Mouse (Mus musculus) cerebellum, adult 9-10 months (tissue): ENCODE measurements at regions not wholly inside any gene's neighbourhood (a gene's known extent, or its start where the extent isn't known, plus 50 kb on each side); places are given as distances from the start of the nearest gene placed in this dataset.

Experiments used
- DNase-seq: peaks from one replicate; pipeline ENCODE4 v3.0.0; 2022

DNA sequence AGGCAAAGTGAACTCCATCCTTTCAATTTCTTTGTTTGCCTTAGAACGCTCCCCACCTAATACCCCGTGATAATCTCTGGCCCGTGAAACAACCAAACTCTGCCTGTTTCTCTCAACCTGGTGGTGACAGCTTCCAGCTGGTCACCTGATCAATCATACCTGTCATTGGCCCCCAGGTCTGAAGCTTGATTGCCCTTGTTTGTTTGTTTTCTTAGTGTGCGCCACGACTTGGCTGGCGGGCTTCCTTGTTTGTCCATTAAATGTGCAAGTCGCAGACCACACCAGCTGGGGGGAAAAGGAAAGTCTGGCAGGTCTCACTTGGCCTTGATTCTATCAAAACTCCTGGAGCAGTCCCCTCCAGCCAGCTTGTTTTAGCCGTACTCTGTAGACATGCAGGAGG lies 666.1 kb downstream of the Kcnj2 start:
- DNase-seq, result no peak

DNA sequence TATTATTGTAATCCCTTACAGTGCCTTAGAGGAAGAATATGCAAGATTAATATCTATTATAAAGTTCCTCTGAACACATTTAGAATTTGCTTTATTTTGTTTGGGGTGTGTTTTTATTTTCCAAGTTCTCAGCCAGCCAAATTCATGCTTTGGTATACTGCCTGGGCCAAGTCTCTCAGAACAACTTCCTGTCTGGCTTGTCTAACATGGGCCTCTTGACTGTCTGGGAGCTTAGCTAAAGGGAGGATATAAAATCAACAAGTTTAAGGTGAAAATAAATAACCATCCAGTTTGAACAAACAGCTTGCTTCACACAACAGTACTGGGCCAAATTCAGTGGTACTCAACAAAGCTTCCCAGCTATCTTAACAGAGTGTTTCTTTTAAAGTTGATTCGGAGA lies 669.5 kb downstream of the Kcnj2 start:
- DNase-seq, result no peak

DNA sequence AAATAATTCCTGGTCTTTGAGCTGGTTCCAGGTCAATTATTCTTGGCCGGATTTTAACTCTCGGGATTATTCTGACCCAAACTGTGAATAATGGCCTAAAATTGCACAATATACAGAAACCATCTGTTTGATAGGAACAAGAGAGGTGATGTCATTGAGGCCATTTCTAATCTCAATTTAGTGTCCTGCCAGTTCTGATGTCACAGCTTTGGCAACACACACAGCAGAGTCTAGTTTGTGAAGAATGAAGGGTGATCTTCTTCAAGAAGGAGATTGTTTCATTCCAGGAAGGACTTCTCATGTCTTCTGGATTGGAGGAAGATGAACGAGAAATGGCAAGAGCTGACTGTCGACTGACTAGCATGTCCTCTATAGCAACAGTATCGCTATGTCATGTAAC lies 670.0 kb downstream of the Kcnj2 start:
- no peak for DNase-seq

DNA sequence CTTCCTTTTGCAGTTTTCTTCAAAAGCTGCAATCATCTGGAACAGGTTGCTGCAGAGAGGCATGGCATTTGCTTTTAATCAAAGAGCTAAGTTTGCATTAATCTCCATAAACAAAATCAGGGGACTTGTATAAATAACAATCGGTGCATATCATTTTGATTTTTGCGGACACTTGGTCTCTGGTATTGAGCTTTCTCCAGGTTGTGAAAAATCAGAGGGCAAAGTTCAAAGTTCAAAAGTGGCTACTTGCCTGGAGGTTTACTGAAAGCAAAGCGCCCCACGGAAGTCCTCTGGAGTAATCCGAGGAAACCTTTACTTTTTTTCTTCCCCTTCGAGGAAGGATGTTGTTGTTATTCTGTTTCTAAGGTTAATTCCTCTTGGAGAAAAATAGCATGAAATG lies 677.4 kb downstream of the Kcnj2 start:
- no peak for DNase-seq

DNA sequence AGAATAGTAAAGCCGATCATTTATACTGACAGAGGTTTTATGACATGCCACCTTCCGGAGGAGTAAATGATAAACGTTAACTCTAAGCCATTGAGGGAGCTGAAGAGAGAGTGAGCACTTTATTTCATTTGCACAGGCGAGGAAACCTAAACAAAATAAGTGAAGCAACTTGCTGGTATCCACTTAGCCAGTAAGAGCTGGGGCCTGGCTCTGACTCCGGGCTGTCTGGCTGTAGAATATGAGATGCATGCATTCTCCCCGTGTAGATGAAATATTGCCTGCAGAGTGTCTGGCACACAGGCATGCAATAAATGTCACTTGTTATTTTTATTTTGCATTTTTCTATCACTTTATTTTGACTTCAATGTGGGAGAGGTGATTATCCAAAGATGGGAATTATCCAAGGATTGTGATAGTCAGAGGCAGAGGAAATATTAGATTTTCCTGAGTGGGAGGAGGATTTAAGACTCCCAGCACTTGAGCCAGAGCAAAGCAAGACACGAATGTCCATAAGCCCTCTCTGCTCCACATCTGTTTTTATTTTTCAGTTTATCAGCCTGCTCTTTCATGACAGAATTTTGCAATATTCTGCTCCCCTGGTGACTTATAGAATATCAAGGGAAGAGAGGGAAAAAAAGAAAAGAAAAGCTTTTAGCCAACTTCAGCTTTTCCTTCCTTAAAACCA lies 681.4 kb downstream of the Kcnj2 start:
- DNase-seq, result no peak

DNA sequence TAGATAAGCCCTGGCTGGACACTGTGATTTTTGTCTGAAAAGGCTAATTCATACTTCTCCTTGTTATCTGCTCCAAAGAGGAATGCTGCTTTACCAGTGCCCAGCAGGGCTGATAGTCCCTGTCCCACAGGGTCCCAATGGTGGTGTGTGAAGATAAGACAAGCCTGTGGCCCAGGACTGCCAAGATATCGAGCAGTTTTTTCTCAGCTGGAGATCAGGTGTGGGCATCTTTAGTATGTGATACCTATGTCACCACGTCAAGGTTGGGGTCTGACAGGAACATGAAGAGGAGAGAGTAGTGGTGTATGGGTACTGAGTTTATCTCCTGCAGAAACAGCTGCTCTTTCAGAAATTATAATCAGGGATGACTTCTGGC lies 682.0 kb downstream of the Kcnj2 start:
- no peak for DNase-seq

DNA sequence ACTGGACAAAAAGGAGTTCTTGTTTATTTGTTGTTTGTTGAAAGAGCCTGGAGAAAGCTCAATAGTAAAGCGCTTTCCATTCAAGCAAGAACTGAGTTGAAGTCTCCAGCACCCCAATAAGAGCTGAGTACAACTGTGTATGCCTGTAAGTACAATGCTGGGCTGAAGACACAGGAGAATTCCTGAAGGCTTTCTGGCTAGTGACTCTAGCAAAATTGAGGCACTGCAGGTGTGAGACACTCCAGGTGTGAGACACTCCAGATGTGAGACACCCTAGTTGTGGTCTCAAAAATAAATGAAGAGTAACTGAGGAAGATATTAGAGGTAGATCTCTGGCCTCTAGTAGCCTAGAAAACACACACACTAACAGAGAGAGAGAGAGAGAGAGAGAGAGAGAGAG lies 682.5 kb downstream of the Kcnj2 start:
- DNase-seq, result no peak

DNA sequence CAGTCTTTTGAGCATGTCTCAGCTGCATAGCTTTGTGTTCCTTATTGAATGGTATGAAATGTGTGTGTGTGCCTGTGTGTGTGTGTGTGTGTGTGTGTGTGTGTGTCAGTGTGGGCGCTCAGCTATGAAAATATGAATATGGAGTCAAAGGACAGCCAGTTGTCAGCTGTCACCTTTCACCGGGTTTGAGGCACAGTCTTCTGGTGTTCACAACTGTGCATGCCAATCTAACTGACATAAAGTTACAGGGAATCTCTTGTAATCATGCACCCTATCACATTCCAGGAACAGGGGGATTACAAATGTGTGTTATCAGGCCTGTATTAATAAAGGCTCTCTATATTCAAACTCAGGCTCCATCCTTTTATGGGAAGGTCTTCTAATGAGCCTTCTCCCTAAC lies 688.8 kb downstream of the Kcnj2 start:
- DNase-seq, result no peak

DNA sequence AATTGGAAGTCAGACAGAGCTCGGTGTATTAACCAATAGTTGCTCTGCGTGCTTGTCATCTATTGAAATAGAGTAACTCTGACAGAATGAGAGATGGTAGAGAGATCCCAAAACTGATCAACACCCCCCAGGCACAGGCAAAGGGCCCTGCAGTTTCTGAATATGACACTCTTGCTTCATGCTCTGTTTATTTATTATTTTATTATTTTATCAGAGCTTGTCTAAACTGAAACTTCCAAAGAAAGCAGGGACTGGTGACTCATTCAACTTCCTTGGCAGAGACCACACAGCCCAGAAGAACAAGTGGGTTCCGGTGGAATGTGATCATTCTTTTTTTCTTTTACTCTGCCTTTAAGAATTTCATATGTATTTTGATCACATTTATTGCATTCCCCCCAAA lies 697.1 kb downstream of the Kcnj2 start:
- DNase-seq, result no peak

DNA sequence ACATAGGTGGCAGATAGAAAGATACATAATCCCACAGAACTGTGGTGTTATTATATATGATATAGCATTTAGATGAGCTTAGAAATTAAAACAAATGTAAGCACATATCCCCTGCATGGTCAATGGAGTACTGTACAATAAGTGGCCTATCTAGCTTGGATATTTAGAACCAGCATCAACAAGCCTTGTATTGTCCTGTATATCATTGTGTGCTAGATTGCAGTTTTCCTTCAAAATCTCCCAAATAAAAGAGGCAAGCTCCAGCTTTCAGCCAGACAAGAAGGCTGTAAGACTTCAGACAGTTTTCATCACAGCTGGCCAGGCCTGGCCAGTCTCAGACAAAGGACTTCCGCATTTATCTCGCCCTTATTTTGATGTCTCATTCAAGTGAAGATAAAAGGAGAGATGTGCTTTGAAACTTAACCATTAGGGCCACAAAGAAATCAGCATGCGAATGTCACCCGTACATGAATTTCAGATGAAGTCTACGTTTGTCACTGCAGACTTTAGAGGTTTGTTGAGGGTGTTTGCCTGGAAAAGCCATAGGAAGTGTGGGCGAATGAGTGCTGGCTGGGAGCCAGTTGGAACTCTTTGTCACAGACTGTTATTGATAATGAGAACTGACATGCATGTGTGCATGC lies 700.5 kb downstream of the Kcnj2 start:
- no peak for DNase-seq

DNA sequence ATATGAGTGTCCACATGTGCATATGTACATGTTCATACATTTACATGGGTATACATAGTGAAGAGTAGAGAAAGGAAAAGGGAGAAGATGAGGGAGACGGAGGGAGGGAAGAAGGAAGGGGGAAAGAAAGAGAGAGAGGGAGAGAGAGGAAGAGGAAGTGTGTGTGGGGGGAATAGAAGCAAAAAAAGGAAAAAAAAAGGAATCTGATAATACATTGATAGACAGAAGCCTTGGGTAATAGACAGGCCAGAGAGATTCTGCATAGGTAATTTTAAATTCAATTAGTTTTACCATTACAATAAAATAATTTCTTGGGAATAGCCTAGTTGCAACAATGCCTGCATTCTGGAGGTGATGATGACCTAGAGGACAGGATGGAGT lies 701.0 kb downstream of the Kcnj2 start:
- no peak for DNase-seq

DNA sequence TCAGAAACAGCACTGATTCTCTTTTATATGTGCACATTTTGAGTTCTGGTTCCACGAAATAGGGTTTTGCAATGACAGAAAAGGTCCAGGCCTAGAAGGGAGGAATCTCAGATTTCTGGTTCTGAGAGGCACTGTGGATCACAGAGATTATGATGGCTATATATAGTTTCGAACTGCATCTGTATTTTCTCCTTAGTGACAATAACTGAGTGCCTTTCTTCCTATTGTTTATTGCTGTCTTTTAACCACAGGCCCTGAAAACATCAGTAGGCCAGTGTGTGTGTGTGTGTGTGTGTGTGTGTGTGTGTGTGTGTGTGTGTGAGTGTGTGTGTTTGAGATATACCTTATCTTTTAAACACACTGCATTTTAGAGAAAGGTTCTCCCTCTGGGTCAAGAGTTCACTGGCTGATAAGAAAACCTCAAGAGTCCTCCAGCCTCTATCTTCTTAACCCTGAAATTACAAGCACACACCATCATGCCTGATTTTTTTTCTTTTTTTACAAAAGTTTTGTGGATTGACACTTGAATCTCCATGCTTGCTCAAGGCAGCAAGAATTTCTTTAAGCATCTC lies 708.2 kb downstream of the Kcnj2 start:
- no peak for DNase-seq

DNA sequence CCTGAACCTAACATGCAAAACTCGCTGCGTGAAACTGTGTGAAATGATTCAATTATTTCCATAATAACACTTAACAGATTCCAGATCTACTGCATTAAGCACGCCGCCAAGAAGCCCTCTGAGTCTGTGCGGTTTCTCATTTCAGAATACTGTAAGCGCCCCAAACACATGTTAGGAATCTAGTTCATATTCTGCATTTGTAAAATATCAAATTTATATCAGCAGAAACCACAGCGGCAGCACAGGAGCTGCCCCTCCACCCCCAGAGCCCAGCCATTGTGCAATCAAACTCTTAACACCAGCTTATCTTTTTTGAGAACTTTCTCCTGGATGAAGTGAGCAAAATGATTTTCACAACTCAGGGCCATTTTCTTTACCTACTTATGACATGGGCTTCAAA lies 715.4 kb downstream of the Kcnj2 start:
- no peak for DNase-seq

DNA sequence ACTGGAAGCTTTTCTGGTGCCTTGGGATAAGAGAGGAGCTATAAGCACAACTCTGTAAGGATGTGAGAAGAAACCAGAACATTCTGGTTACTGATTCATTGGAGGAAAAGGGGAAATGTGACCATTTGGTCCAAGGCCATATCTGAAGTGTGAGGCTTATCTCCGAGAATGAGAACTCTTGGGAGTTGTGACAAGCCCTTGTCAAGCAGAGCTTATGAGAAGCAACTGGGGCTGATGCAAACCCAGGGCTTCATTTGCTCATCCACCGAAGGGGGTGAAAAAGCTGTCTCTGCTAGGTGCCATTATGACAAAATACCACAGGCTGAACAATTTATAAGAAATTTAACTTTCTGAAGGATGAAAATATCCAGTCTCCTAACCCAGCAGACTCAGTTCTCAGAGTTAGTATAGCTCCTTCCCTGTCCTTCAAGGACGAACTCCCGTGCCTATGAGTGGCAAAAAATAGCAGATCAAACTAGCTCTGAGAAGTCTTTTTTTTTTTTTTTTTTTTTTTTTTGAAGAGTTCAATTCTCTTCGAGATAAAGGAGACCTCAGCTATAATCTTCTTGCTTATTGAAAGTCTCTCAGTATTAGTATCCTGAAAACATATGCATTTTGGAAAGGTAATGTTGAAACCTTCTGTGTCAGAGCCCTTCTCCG lies 725.4 kb downstream of the Kcnj2 start:
- no peak for DNase-seq

DNA sequence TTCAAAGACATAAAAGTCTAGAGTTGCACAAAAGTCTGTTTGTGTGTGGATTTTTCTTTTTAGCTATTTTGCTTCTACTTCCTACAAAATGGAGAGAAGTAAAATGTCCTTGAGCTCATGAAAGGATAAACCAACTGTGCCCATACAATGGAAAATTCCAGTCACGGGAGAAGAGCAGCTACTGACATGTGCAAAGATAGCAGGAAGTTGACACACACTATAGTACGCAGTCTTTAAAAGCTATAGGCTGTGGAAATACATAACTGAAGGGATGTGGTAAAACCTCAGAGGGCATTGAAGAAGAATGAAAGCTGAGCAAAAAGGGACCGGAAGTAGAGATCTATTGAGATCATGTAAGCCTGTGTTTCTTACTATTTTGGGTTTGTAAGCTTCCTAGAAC lies 735.1 kb downstream of the Kcnj2 start:
- DNase-seq, result no peak

DNA sequence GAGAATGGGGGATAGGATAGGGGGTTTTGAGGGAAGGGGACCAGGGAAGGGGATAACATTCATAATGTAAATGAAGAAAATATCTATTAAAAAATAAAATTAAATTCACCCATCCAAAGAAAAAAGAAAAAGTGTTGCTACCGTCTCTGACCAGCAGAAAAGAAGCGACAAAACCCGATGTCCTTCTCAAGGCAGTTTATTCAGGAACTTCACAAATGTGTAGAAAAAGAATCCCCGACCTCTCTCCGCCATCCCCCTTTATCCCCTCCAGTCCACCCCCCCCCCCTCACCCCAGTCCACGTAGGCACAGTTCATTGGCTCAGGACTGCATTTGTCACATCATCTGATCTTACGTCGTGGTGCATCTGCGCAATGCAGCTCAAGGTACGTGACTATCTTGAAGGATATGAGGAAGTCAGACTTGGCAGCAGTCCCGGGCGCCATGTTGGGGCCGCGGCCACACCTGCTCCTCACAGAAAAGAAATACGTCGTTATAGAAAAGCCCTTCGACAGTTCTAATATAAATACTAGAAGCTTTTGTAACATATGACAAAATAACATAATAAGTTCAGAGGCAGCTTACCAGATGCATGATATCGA lies 750.3 kb downstream of the Kcnj2 start:
- no peak for DNase-seq

DNA sequence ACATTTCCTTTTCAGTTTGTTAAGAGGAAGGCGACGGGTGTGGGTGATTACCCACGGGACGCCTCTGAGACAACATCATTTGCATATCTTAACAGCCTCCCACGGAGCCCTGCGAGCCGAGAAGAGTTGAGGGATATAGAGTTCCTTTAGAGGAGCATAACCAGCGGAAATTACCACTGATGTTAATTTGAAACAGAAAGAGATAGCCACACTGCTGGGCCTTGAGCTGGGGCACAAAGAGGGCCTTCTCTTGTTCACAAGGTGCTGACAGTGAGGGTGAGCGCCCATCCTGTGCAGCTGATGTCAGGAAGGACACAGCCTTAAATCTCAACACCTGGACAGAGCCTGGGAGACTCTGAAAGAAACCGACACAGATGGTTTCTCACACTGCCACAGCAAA lies 752.2 kb downstream of the Kcnj2 start:
- DNase-seq, result no peak

DNA sequence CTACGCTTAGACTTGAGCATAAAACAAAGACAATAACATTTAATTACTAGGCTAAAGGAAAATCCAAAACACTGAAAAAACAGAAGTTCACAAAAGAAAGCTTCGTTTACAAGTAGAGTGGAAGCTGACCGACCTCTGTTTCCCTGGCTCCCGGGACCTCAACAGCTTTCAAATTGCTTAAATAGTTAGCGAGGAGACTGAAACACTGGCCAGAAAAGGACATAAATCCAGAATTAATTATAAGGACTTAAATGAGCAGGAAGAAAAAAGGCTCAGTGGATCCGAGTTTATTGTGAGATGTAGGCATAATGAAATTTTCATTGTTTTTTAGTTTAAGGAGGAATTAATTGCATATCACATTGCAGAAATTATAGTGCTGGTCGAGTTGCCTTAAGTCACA lies 754.4 kb downstream of the Kcnj2 start:
- no peak for DNase-seq

DNA sequence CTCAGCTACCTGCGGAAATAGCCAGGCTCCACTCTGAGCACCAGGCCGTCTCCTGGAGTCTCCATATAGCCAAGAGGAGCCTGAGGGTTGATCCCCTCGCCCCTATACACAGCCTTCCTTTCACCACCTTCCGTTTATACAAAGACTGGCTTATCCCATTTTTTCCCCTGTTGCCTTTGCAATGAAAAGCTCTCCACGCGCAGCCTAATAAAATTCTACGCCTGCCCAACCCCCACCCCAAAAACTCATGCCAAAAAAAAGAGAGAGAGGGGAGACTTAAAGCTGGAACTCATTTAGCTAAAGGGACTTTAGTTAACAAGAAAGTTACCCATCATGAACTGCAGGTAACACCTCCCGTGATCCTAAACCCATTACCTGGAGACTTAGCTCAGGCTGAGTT lies 762.5 kb downstream of the Kcnj2 start:
- DNase-seq, result no peak

DNA sequence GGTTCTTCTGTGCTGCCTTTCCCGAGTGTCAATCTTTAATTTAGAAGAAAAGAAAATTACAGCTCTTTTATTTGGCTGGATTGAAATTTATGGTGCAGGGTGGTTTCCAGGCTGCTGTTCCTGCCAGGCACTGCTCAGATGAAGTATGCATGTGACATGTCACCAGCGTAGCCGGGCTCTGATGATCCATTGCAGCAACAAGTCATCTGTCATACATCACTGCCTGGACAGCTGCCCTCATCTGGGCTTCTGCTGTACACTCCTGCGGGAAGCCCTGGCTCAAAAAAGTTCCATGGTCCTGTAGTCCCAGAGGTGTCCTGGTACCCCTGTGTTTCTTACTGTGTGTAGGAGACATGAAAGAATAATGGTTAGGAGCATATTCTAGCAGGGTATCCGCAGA lies 773.0 kb downstream of the Kcnj2 start:
- no peak for DNase-seq

DNA sequence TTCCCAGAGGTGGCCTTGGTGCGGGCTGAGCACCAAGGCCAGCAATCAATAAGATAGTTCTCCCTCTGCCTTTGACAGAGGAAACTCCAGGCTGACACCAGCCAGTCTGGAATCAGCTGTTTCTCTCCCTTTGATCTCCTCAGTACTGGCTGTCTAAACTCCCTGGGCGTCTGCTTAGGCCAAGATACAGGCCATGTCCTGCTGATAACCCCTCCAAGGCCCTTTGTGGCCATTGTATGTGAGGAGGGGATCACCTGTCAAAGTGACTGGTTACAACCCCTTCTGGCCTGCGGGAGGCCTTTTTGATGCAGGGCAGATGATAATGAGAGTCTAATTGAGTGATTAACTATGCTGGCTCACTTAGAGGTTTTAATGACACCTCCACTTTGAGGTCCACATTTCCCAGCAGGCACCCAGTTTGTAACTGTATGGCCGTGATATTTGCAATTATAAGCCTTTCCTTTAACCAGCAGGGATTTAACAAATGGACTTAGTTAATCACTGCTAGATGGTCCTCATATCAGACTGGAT lies 777.8 kb downstream of the Kcnj2 start:
- DNase-seq, result no peak

DNA sequence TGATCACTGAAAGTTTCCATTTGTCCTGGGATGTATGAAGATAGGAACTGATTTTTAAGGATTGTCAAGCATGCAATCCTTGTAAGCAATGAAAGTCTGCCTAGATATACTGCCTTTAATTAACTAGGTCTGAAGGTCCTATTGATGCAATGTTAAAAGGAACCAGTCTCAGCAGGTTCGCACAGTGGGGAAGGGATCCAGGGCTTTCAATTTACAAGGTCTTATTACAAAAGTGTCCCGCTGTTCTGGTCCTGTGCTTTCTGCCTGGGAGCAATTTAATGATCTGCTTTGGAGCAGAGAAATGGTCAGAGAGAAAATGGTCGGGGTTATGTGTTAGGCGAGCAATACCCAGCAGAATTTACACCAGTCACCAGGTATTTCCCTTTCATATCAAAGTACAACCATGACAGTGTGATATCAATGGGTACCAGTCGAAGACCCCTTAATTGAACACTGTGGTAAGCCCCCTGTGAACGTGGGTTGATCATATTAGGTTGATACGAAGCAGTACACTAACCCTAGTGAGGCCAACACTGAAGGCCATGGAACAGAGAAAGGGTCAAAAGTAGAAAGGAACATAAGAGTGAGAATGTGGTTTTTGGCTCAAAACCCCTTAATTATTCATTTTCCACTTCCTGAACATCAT lies 778.5 kb downstream of the Kcnj2 start:
- DNase-seq, result no peak

DNA sequence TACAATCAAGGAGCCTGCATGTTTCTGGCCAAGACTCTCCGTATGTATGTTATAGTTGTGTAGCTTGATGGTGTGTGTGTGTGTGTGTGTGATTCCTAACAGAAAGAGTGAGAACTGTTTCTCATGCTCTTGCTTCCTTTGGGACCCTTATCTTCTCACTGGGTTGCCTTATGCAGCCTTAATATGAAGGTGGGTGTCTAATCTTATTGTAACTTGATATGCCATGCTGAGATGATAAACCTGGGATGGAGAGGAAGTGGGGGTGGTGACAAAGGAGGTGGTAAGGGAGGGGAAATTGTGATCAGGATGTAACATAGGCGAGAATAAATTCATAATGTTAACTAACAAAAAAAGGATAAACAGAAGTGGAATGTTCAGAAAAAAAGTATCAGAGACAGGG lies 791.3 kb downstream of the Kcnj2 start:
- no peak for DNase-seq
